Mouse (Mus musculus) embryonic facial prominence, embryonic 14.5 days (tissue): Measurements from ENCODE around the gene Tbce. TPM values are rescaled to one million over a fixed set of nuclear protein-coding genes. Genes with fewer than 3 reads are reported as not detected.

ENCODE experiments used
- ATAC-seq: fragments of 200-750 bp; cut with Nextera tagmentation; 2 replicates; pipeline ENCODE4 v1.8.0; 2017; ENCODE audit warnings: low read depth, moderate number of reproducible peaks, moderate TSS enrichment
- DNase-seq: peaks from one replicate; pipeline ENCODE4 v3.0.0-alpha.2; 2015; ENCODE audit warnings: low spot score
- H3K27ac ChIP-seq: fragments of 300-500 bp; sonication (generic); replicated peaks from 2 replicates; pipeline ENCODE4 v1.5.1; 2014; ENCODE audit warnings: low read depth, mild to moderate bottlenecking, low read length, moderate library complexity
- H3K27me3 ChIP-seq: fragments of 300-500 bp; sonication (generic); replicated peaks from 2 replicates; pipeline ENCODE4 v1.6.1; 2014; ENCODE audit warnings: low read length; ENCODE audit not compliant: control insufficient read depth, insufficient read depth
- H3K36me3 ChIP-seq: fragments of 300-500 bp; sonication (generic); 2 replicates; pipeline ENCODE4 v1.6.1; 2014; ENCODE audit warnings: low read length, mixed read lengths; ENCODE audit not compliant: control insufficient read depth, insufficient read depth
- H3K4me1 ChIP-seq: fragments of 300-500 bp; sonication (generic); 2 replicates; pipeline ENCODE4 v1.6.1; 2014; ENCODE audit warnings: antibody characterized with exemption, low read length; ENCODE audit not compliant: control insufficient read depth, insufficient read depth
- H3K4me2 ChIP-seq: fragments of 300-500 bp; sonication (generic); 2 replicates; pipeline ENCODE4 v1.6.1; 2014; ENCODE audit warnings: low read depth, mild to moderate bottlenecking, low read length, moderate library complexity, mixed read lengths
- H3K4me3 ChIP-seq: fragments of 300-500 bp; sonication (generic); 2 replicates; pipeline ENCODE4 v1.5.1; 2014; ENCODE audit warnings: low read depth, mild to moderate bottlenecking, low read length
- H3K9ac ChIP-seq: fragments of 300-500 bp; sonication (generic); 2 replicates; pipeline ENCODE4 v1.6.1; 2014; ENCODE audit warnings: low read depth, mild to moderate bottlenecking, low read length, moderate library complexity, mixed read lengths
- H3K9me3 ChIP-seq: fragments of 300-500 bp; sonication (generic); 2 replicates; pipeline ENCODE4 v1.6.1; 2016; ENCODE audit warnings: low read length; ENCODE audit not compliant: control insufficient read depth
- WGBS: fragments of 180-500 bp; shearing (Covaris S2); extraction: QIAGEN DNeasy Blood & Tissue Kit; methylation state at CpG from one replicate; pipeline ENCODE4 v1.1.7; 2014; 5-methylcytosine and 5-hydroxymethylcytosine counted together
- polyA plus RNA-seq: library from polyadenylated mRNA; unstranded; fragments of >200 nt; fragmentation: Nextera tagmentation; extraction: Ambion mirVana; gene quantifications from 2 replicates; pipeline ENCODE4 v1.2.1, GENCODE M21; 2014

Tbce gene
- polyA plus RNA-seq, 1 experiment from 2014 or later, result 47.5 TPM

GRCm38 (mm10) chr13:13953874-13954832 is 85.3 kb downstream of the Tbce start, which contains the start of gene B3galnt2:
TSS of gene B3galnt2 (plus strand) at chr13:13954469.
- H3K9me3 ChIP-seq, result no peaks in the 10 kb centered on the region

More at GRCm38 (mm10) chr13:13953874-13954832, 85.3 kb downstream of the Tbce start, which contains the start of gene B3galnt2:
- Histone ChIP-seq H3K4me1 (0 out of 2 replicates have a peak, but pooled peaks cover 2% of the 10 kb centered on the region), H3K4me3 (peak within 1 kb of the TSS; percentile 92), H3K4me2 (peak within 1 kb of the TSS; percentile 81), H3K36me3 (no peaks in the 10 kb centered on the region), H3K27me3 (no peaks in the 10 kb centered on the region), H3K27ac (peak within 1 kb of the TSS; percentile 87), H3K9ac (peak within 1 kb of the TSS; percentile 80)
- WGBS, result under 1% methylated on average over 51 of the region's 78 CpGs
- peak; percentile 100 for DNase-seq
- peak; percentile 99 for ATAC-seq

Other genes starting within 250 kb of the Tbce start
- 29.6 and 32.9 TPM in 2 replicates for gene B3galnt2, start 85.2 kb downstream of the Tbce start, polyA plus RNA-seq
- 50.0 and 60.8 TPM in 2 replicates for gene Arid4b, start 23.6 kb upstream of the Tbce start, polyA plus RNA-seq
- 50.2 and 57.4 TPM in 2 replicates for gene Ggps1, start 23.9 kb upstream of the Tbce start, polyA plus RNA-seq